Mouse (Mus musculus) stomach, postnatal 0 days (tissue): ENCODE data around the gene Bud23. TPM values are rescaled to one million over a fixed set of nuclear protein-coding genes. Genes with fewer than 3 reads are reported as not detected.
"Not testable (repeated sequence)": the region's sequence is repeated elsewhere in the genome, so short reads cannot be mapped to it uniquely, and the experiment has no call there.

Experiments used
- ATAC-seq: fragments of 200-750 bp; cut with Nextera tagmentation; 2 replicates; pipeline ENCODE4 v1.8.0; 2017; ENCODE audit not compliant: low FRiP score, low TSS enrichment
- DNase-seq: peaks from one replicate; pipeline ENCODE4 v3.0.0-alpha.2; 2016; ENCODE audit warnings: low spot score
- H3K27ac ChIP-seq: fragments of 300-500 bp; sonication (generic); replicated peaks from 2 replicates; pipeline ENCODE4 v1.5.1; 2014; ENCODE audit warnings: mild to moderate bottlenecking, control low read depth
- H3K27me3 ChIP-seq: fragments of 300-500 bp; sonication (generic); 2 replicates; pipeline ENCODE4 v1.6.1; 2014; ENCODE audit warnings: low read length; ENCODE audit not compliant: control insufficient read depth, insufficient read depth
- H3K36me3 ChIP-seq: fragments of 300-500 bp; sonication (generic); 2 replicates; pipeline ENCODE4 v1.6.1; 2014; ENCODE audit warnings: low read length, mixed read lengths; ENCODE audit not compliant: control insufficient read depth, insufficient read depth
- H3K4me1 ChIP-seq: fragments of 300-500 bp; sonication (generic); replicated peaks from 2 replicates; pipeline ENCODE4 v1.6.1; 2014; ENCODE audit warnings: antibody characterized with exemption; ENCODE audit not compliant: control insufficient read depth, insufficient read depth
- H3K4me2 ChIP-seq: fragments of 300-500 bp; sonication (generic); replicated peaks from 2 replicates; pipeline ENCODE4 v1.6.1; 2014; ENCODE audit warnings: low read depth, mild to moderate bottlenecking, control low read depth, moderate library complexity
- H3K4me3 ChIP-seq: fragments of 300-500 bp; sonication (generic); 2 replicates; pipeline ENCODE4 v1.5.1; 2014; ENCODE audit warnings: low read depth, low read length, control low read depth
- H3K9ac ChIP-seq: fragments of 300-500 bp; sonication (generic); 2 replicates; pipeline ENCODE4 v1.6.1; 2014; ENCODE audit warnings: mild to moderate bottlenecking, low read length, control low read depth, mixed read lengths
- H3K9me3 ChIP-seq: fragments of 300-500 bp; sonication (generic); 2 replicates; pipeline ENCODE4 v1.6.1; 2016; ENCODE audit warnings: low read length; ENCODE audit not compliant: control insufficient read depth
- CTCF ChIP-seq: IDR thresholded peaks from 2 replicates; pipeline ENCODE4 v1.5.1; 2016; ENCODE audit warnings: antibody characterized with exemption, low read depth, mild to moderate bottlenecking, moderate library complexity
- EP300 ChIP-seq: optimal IDR thresholded peaks from 2 replicates; pipeline ENCODE3; 2016; ENCODE audit warnings: antibody characterized with exemption
- WGBS: fragments of 180-500 bp; shearing (Covaris S2); extraction: QIAGEN DNeasy Blood & Tissue Kit; methylation state at CpG from one replicate; pipeline ENCODE4 v1.1.7; 2014; 5-methylcytosine and 5-hydroxymethylcytosine counted together
- polyA plus RNA-seq: library from polyadenylated mRNA; unstranded; fragments of >200 nt; fragmentation: Nextera tagmentation; extraction: Ambion mirVana; gene quantifications from 2 replicates; pipeline ENCODE4 v1.2.1, GENCODE M21; 2015

Gene Bud23
- polyA plus RNA-seq, 1 experiment from 2014 or later = 51.9 TPM

DNA sequence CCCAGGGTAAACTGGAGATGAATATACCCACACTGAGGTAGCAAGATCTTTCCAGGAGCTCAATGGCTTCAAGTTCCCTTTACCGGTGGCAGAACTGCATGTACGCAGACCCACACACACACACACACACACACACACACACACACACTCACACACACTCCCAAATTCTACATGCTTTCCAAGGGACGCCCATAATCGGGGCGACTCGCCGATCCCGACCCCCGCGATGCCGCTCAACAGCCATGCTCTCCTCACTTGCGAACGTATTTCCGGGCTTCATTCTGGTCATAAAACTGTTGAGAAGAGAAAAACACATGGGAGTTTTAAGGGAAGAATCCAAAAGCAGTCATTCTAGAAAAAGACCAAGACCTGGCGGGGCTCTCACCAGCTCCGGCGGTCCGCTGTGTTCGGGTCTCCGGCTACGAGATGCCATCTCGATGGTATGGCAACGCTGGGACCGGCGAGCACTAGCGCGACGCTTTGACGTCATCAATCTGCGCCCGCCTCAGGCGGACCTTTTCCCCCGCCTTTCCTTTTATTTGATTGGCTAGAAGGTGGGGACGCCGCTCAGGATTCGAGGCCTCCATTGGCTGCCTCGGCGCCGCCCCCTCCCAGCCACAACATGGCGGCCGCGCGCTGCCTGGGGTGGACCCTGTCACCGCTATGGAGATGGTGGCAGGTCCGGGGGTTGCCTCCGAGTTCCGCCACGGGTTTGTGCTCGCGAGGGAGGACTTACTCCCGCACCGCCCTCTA is 954 bp downstream of the Bud23 start, which contains the start of gene Dnajc30:
Gene Dnajc30, plus strand, starts transcription at position 574 of the 753 bp plus-strand sequence.
- Histone ChIP-seq H3K4me2 (peak within 1 kb of the TSS; percentile 97), H3K4me3 (peak within 1 kb of the TSS; percentile 91), H3K9ac (peak within 1 kb of the TSS; percentile 84), H3K27ac (peak within 1 kb of the TSS; percentile 78), H3K36me3 (no peaks in the 10 kb centered on the region; the same call in 1 of the 2 replicates), H3K9me3 (no peaks in the 10 kb centered on the region), H3K4me1 (no peaks in the 10 kb centered on the region), H3K27me3 (no peaks in the 10 kb centered on the region)
- ATAC-seq = peak; percentile 97
- under 1% methylated on average over 52 of the region's 52 CpGs for WGBS
- 0 out of 2 replicates have a peak, but pooled peaks have one; percentile 6 for TF ChIP-seq CTCF
- TF ChIP-seq EP300 = no peak
- DNase-seq = peak; percentile 96

GRCm38 (mm10) chr5:135053356-135053755 is 11.4 kb downstream of the Bud23 start:
- Histone ChIP-seq H3K9ac (no peak overlapping the region), H3K27ac (no peak overlapping the region), H3K27me3 (no peaks in the 10 kb centered on the region), H3K4me2 (no peak overlapping the region), H3K4me1 (no peaks in the 10 kb centered on the region), H3K36me3 (peaks cover 23% of the 10 kb centered on the region), H3K4me3 (no peak overlapping the region), H3K9me3 (no peaks in the 10 kb centered on the region)
- no peak for ATAC-seq
- 80% methylated on average over 12 of the region's 12 CpGs for WGBS
- TF ChIP-seq CTCF = no peak
- TF ChIP-seq EP300 = no peak
- no peak for DNase-seq

- H3K9me3 ChIP-seq, H3K27ac ChIP-seq, H3K27me3 ChIP-seq, ATAC-seq, DNase-seq, H3K9ac ChIP-seq, H3K36me3 ChIP-seq, H3K4me3 ChIP-seq, H3K4me2 ChIP-seq, H3K4me1 ChIP-seq: not testable (repeated sequence)
- WGBS = 88% methylated on average over 6 of the region's 6 CpGs
Measured at GRCm38 (mm10) chr5:135049268-135049667, 15.5 kb downstream of the Bud23 start.

DNA sequence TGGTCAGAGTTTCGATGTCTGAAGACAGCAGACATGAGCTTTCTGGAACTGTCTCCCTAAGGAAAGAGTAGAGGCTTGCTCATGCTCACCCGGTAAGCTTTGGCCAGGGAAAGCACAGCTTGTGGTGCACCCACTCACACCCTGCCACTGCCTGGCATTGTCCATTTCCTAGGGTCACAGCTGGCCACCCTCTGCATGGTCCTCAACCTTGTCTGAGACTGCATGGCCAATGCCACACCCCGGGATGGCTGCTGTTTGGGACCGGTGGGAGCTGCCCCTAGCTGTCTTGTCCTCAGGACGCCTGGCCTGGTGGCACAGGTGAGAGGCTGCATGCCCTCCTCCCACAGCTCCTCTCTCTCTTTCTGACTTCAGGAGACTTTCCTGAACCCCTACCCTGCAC is 16.2 kb downstream of the Bud23 start:
- TF ChIP-seq CTCF (no peak), EP300 (no peak)
- Histone ChIP-seq H3K36me3 (peaks cover 4% of the 10 kb centered on the region; the same call in 1 of the 2 replicates), H3K9me3 (no peaks in the 10 kb centered on the region), H3K4me2 (no peak overlapping the region), H3K4me3 (no peak overlapping the region), H3K27ac (no peak overlapping the region), H3K9ac (no peak overlapping the region), H3K4me1 (no peaks in the 10 kb centered on the region), H3K27me3 (no peaks in the 10 kb centered on the region)
- DNase-seq (no peak), ATAC-seq (0 out of 2 replicates have a peak, but pooled peaks have one; percentile 8)
- 92% methylated on average over 5 of the region's 5 CpGs for WGBS

GRCm38 (mm10) chr5:135044575-135044974 is 20.2 kb downstream of the Bud23 start:
- ATAC-seq (no peak), DNase-seq (no peak)
- TF ChIP-seq CTCF (no peak), EP300 (no peak)
- no peak overlapping the region for H3K27ac ChIP-seq
- no peaks in the 10 kb centered on the region; the same call in 1 of the 2 replicates for H3K36me3 ChIP-seq
- no peaks in the 10 kb centered on the region for H3K9me3 ChIP-seq
- no peak overlapping the region for H3K4me3 ChIP-seq
- no peak overlapping the region for H3K4me2 ChIP-seq
- H3K27me3 ChIP-seq = no peaks in the 10 kb centered on the region
- no peak overlapping the region for H3K9ac ChIP-seq
- WGBS = 95% methylated on average over 3 of the region's 3 CpGs
- H3K4me1 ChIP-seq = no peaks in the 10 kb centered on the region

DNA sequence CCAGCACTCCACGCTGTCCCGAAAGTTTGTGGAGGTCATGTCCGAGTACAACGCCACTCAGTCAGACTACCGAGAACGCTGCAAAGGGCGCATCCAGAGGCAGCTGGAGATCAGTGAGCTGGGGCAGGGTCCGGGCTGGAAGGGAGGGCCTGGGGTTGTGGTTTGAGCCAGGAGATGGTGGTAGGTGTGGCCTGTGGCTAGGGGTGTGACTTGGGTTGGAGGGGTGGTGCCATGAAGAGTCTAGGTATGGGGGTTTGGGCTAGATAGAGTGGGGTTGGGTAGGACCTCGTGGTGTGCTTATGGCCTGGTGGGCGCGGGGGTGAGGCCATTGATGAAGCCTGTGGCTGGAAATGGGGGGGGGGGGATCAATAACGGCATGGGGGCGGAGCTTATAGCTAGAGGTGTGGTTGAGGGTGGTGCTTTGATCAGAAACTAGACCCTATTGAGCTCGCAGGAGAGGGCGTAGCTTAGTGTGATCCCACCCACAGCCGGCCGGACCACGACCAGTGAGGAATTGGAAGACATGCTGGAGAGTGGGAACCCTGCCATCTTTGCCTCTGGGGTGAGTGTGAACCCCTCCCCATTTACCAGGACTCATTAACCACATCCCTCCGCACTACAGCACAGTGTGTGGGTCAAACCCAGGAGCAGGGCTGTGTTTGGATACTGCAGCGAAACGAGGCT is 22.5 kb downstream of the Bud23 start:
- peak; percentile 35 for ATAC-seq
- Histone ChIP-seq H3K4me3 (no peak overlapping the region), H3K27ac (no peak overlapping the region), H3K4me2 (0 out of 2 replicates have a peak overlapping the region, but pooled peaks have one; percentile 9), H3K36me3 (no peaks in the 10 kb centered on the region), H3K27me3 (no peaks in the 10 kb centered on the region), H3K9ac (no peak overlapping the region), H3K4me1 (no peaks in the 10 kb centered on the region), H3K9me3 (no peaks in the 10 kb centered on the region)
- TF ChIP-seq CTCF (no peak), EP300 (no peak)
- no peak for DNase-seq
- WGBS = 52% methylated on average over 21 of the region's 21 CpGs
